Mouse (Mus musculus): ENCODE data around the gene Olfr651. TPM values are rescaled to one million over a fixed set of nuclear protein-coding genes. Genes with fewer than 3 reads are reported as not detected.

Olfr651 gene
- polyA plus RNA-seq, 1 experiment, result not detected

Other genes starting within 250 kb of the Olfr651 start
- gene Trim12a, start 234.7 kb upstream of the Olfr651 start, polyA plus RNA-seq (2012; ENCODE audit: insufficient read depth, insufficient read length, missing spikeins), result 10.5 and 11.9 TPM in 2 replicates
- not detected in 2 replicates for gene Trim34b, start 220.7 kb upstream of the Olfr651 start, polyA plus RNA-seq (2012; ENCODE audit: insufficient read depth, insufficient read length, missing spikeins)
- gene Trim12c, start 196.8 kb upstream of the Olfr651 start, polyA plus RNA-seq (2012; ENCODE audit: insufficient read depth, insufficient read length, missing spikeins), result 4.4 and 5.6 TPM in 2 replicates
- not detected in 2 replicates for gene Trim30b, start 180.2 kb upstream of the Olfr651 start, polyA plus RNA-seq (2012; ENCODE audit: insufficient read depth, insufficient read length, missing spikeins)
- gene Trim30c, start 149.3 kb upstream of the Olfr651 start, polyA plus RNA-seq (2012; ENCODE audit: insufficient read depth, insufficient read length, missing spikeins), result 0.92 TPM in 1 of 2 replicates, not detected in the other
- gene Trim30a, start 84.9 kb upstream of the Olfr651 start, polyA plus RNA-seq (2012; ENCODE audit: insufficient read depth, insufficient read length, missing spikeins), result 4.0 and 5.3 TPM in 2 replicates
- gene Trim30d, start 42.3 kb upstream of the Olfr651 start, polyA plus RNA-seq (2012; ENCODE audit: insufficient read depth, insufficient read length, missing spikeins), result 1.5 and 1.9 TPM in 2 replicates
- not detected in 2 replicates for gene Olfr652, start 10.8 kb downstream of the Olfr651 start, polyA plus RNA-seq (2012; ENCODE audit: insufficient read depth, insufficient read length, missing spikeins)
- gene Olfr653, start 27.2 kb downstream of the Olfr651 start, polyA plus RNA-seq (2012; ENCODE audit: insufficient read depth, insufficient read length, missing spikeins), result not detected in 2 replicates
- not detected in 2 replicates for gene Olfr654, start 36.9 kb downstream of the Olfr651 start, polyA plus RNA-seq (2012; ENCODE audit: insufficient read depth, insufficient read length, missing spikeins)
- gene Olfr655, start 51.6 kb downstream of the Olfr651 start, polyA plus RNA-seq (2012; ENCODE audit: insufficient read depth, insufficient read length, missing spikeins), result not detected in 2 replicates
- not detected in 2 replicates for gene Olfr656, start 63.8 kb downstream of the Olfr651 start, polyA plus RNA-seq (2012; ENCODE audit: insufficient read depth, insufficient read length, missing spikeins)
- gene Olfr657, start 74.7 kb downstream of the Olfr651 start, polyA plus RNA-seq (2012; ENCODE audit: insufficient read depth, insufficient read length, missing spikeins), result not detected in 2 replicates
- gene Olfr658, start 97.2 kb downstream of the Olfr651 start, polyA plus RNA-seq (2012; ENCODE audit: insufficient read depth, insufficient read length, missing spikeins), result not detected in 2 replicates
- gene Olfr659, start 116.6 kb downstream of the Olfr651 start, polyA plus RNA-seq (2012; ENCODE audit: insufficient read depth, insufficient read length, missing spikeins), result not detected in 2 replicates
- gene Olfr661, start 136.4 kb downstream of the Olfr651 start, polyA plus RNA-seq (2012; ENCODE audit: insufficient read depth, insufficient read length, missing spikeins), result not detected in 2 replicates
- not detected in 2 replicates for gene Usp17le, start 227.3 kb downstream of the Olfr651 start, polyA plus RNA-seq (2012; ENCODE audit: insufficient read depth, insufficient read length, missing spikeins)